Mouse (Mus musculus) brain, embryonic 14.5 days (tissue): Measurements from ENCODE around the gene Telo2.

ENCODE experiments used
- CTCF ChIP-seq: fragments of 200-500 bp; IDR thresholded peaks from 2 replicates; pipeline ENCODE4 v1.5.1; 2012; ENCODE audit warnings: inconsistent platforms, mild to moderate bottlenecking, moderate library complexity, borderline replicate concordance; ENCODE audit not compliant: insufficient read depth, insufficient read length; ENCODE audit errors: extremely low read depth
- POLR2A ChIP-seq: fragments of 200-500 bp; IDR thresholded peaks from 2 replicates; pipeline ENCODE4 v1.6.1; 2012; ENCODE audit warnings: mild to moderate bottlenecking, inconsistent platforms, borderline replicate concordance; ENCODE audit not compliant: poor library complexity, insufficient read depth, insufficient read length, severe bottlenecking; ENCODE audit errors: extremely low read depth

GRCm38 (mm10) chr17:25120406-25120805, 4.6 kb upstream of the Telo2 start, which contains the start of gene Ptx4:
- TF ChIP-seq POLR2A (no peak), CTCF (no peak)
